Mouse (Mus musculus) liver, embryonic 15.5 days (tissue): ENCODE measurements around the gene Ntn3. TPM values are rescaled to one million over a fixed set of nuclear protein-coding genes. Genes with fewer than 3 reads are reported as not detected.

Experiments
- ATAC-seq: fragments of 200-750 bp; cut with Nextera tagmentation; 2 replicates; pipeline ENCODE4 v1.8.0; 2017; ENCODE audit warnings: moderate number of reproducible peaks, mild to moderate bottlenecking, moderate library complexity; ENCODE audit not compliant: insufficient read depth
- H3K27ac ChIP-seq: fragments of 300-500 bp; sonication (generic); replicated peaks from 2 replicates; pipeline ENCODE4 v1.5.1; 2015; ENCODE audit warnings: mild to moderate bottlenecking, inconsistent platforms
- H3K27me3 ChIP-seq: fragments of 300-500 bp; sonication (generic); 2 replicates; pipeline ENCODE4 v1.6.1; 2015; ENCODE audit warnings: mild to moderate bottlenecking, inconsistent platforms
- H3K36me3 ChIP-seq: fragments of 300-500 bp; sonication (generic); replicated peaks from 2 replicates; pipeline ENCODE4 v1.6.1; 2015; ENCODE audit warnings: moderate library complexity, mild to moderate bottlenecking, inconsistent platforms
- H3K4me1 ChIP-seq: fragments of 300-500 bp; sonication (generic); replicated peaks from 2 replicates; pipeline ENCODE4 v1.6.1; 2015; ENCODE audit warnings: inconsistent platforms
- H3K4me2 ChIP-seq: fragments of 300-500 bp; sonication (generic); 2 replicates; pipeline ENCODE4 v1.6.1; 2015; ENCODE audit warnings: moderate library complexity, mild to moderate bottlenecking, inconsistent platforms
- H3K4me3 ChIP-seq: fragments of 300-500 bp; sonication (generic); replicated peaks from 2 replicates; pipeline ENCODE4 v1.5.1; 2015; ENCODE audit warnings: mild to moderate bottlenecking, inconsistent platforms
- H3K9ac ChIP-seq: fragments of 300-500 bp; sonication (generic); 2 replicates; pipeline ENCODE4 v1.6.1; 2015; ENCODE audit warnings: moderate library complexity, mild to moderate bottlenecking, inconsistent platforms
- H3K9me3 ChIP-seq: fragments of 300-500 bp; sonication (generic); replicated peaks from 2 replicates; pipeline ENCODE4 v1.6.1; 2016; ENCODE audit warnings: inconsistent platforms
- WGBS: fragments of 180-500 bp; shearing (Covaris S2); methylation state at CpG from one replicate; pipeline ENCODE4 v1.1.7; 2015; ENCODE audit warnings: mixed read lengths; ENCODE audit not compliant: insufficient replicate concordance; 5-methylcytosine and 5-hydroxymethylcytosine counted together
- polyA plus RNA-seq: library from polyadenylated mRNA; unstranded; fragments of >200 nt; fragmentation: Nextera tagmentation; extraction: Ambion mirVana; gene quantifications from 2 replicates; pipeline ENCODE4 v1.2.1, GENCODE M21; 2015

Gene Ntn3
- polyA plus RNA-seq, result 1.1 and 1.2 TPM in 2 replicates

- Histone ChIP-seq H3K4me3 (peak within 1 kb of the TSS; percentile 80), H3K9me3 (no peaks in the 10 kb centered on the region), H3K4me2 (peak within 1 kb of the TSS; percentile 100), H3K36me3 (no peaks in the 10 kb centered on the region), H3K27me3 (peaks cover 64% of the 10 kb centered on the region), H3K4me1 (peaks cover 91% of the 10 kb centered on the region), H3K9ac (peak within 1 kb of the TSS; percentile 83), H3K27ac (peak within 1 kb of the TSS; percentile 99)
- peak; percentile 85 for ATAC-seq
- 2% methylated on average over 42 of the region's 43 CpGs for WGBS
Observed at GRCm38 (mm10) chr17:24209043-24209915, at the start of gene Ntn3. Gene Ntn3 (minus strand): TSS chr17:24209531.

- H3K4me1 ChIP-seq, result 0 out of 2 replicates have a peak, but pooled peaks cover 7% of the 10 kb centered on the region
- WGBS, result 51% methylated on average over 4 of the region's 4 CpGs
- H3K9me3 ChIP-seq, result no peaks in the 10 kb centered on the region
- no peak overlapping the region for H3K9ac ChIP-seq
- H3K27ac ChIP-seq, result no peak overlapping the region
- ATAC-seq, result no peak
- no peak overlapping the region for H3K4me2 ChIP-seq
- no peaks in the 10 kb centered on the region; the same call in 1 of the 2 replicates for H3K27me3 ChIP-seq
- no peaks in the 10 kb centered on the region for H3K36me3 ChIP-seq
- H3K4me3 ChIP-seq, result no peak overlapping the region
Observed at GRCm38 (mm10) chr17:24258981-24259380, 49.6 kb upstream of the Ntn3 start.

GRCm38 (mm10) chr17:24252329-24252728, 43.0 kb upstream of the Ntn3 start:
- no peaks in the 10 kb centered on the region for H3K27me3 ChIP-seq
- peak overlapping the region; percentile 84 for H3K4me3 ChIP-seq
- H3K9me3 ChIP-seq, result no peaks in the 10 kb centered on the region
- peak overlapping the region; percentile 90 for H3K4me2 ChIP-seq
- WGBS, result 84% methylated on average over 2 of the region's 2 CpGs
- H3K4me1 ChIP-seq, result peaks cover 43% of the 10 kb centered on the region
- peak overlapping the region; percentile 87 for H3K9ac ChIP-seq
- ATAC-seq, result no peak
- peaks cover 27% of the 10 kb centered on the region for H3K36me3 ChIP-seq
- peak overlapping the region; percentile 94 for H3K27ac ChIP-seq

- peak within 1 kb of the TSS; percentile 94 for H3K27ac ChIP-seq
- H3K27me3 ChIP-seq, result no peaks in the 10 kb centered on the region
- no peaks in the 10 kb centered on the region for H3K9me3 ChIP-seq
- peaks cover 44% of the 10 kb centered on the region for H3K4me1 ChIP-seq
- under 1% methylated on average over 48 of the region's 48 CpGs for WGBS
- peak within 1 kb of the TSS; percentile 87 for H3K9ac ChIP-seq
- ATAC-seq, result peak; percentile 99
- peak within 1 kb of the TSS; percentile 90 for H3K4me2 ChIP-seq
- peaks cover 35% of the 10 kb centered on the region for H3K36me3 ChIP-seq
- peak within 1 kb of the TSS; percentile 84 for H3K4me3 ChIP-seq
Observed at GRCm38 (mm10) chr17:24251320-24252069, 42.2 kb upstream of the Ntn3 start, which contains the start of gene Ccnf. Gene Ccnf (minus strand): TSS chr17:24251484.

- ATAC-seq, result no peak; the same call in 1 of the 2 replicates
- H3K4me2 ChIP-seq, result peak overlapping the region; percentile 80
- no peaks in the 10 kb centered on the region for H3K27me3 ChIP-seq
- H3K4me1 ChIP-seq, result peaks cover 48% of the 10 kb centered on the region
- peak overlapping the region; percentile 84 for H3K9ac ChIP-seq
- H3K27ac ChIP-seq, result peak overlapping the region; percentile 85
- H3K9me3 ChIP-seq, result no peaks in the 10 kb centered on the region
- WGBS, result under 1% methylated on average over 32 of the region's 32 CpGs
- H3K36me3 ChIP-seq, result peaks cover 40% of the 10 kb centered on the region
- H3K4me3 ChIP-seq, result peak overlapping the region; percentile 84
Observed at GRCm38 (mm10) chr17:24250988-24251319, 41.6 kb upstream of the Ntn3 start.

- peak overlapping the region; percentile 84; the same call in 1 of the 2 replicates for H3K4me3 ChIP-seq
- 91% methylated on average over 2 of the region's 2 CpGs for WGBS
- H3K36me3 ChIP-seq, result peaks cover 58% of the 10 kb centered on the region
Observed at GRCm38 (mm10) chr17:24248641-24249040, 39.3 kb upstream of the Ntn3 start.

GRCm38 (mm10) chr17:24244061-24244460, 34.7 kb upstream of the Ntn3 start:
- H3K9me3 ChIP-seq, result 0 out of 2 replicates have a peak, but pooled peaks cover 3% of the 10 kb centered on the region
- no peak overlapping the region for H3K9ac ChIP-seq
- H3K36me3 ChIP-seq, result peaks cover 95% of the 10 kb centered on the region
- H3K4me2 ChIP-seq, result no peak overlapping the region
- 96% methylated on average over 8 of the region's 8 CpGs for whole genome bisulfite sequencing
- peaks cover 20% of the 10 kb centered on the region for H3K4me1 ChIP-seq
- no peak overlapping the region for H3K27ac ChIP-seq
- no peak overlapping the region for H3K4me3 ChIP-seq
- no peak for ATAC-seq
- H3K27me3 ChIP-seq, result no peaks in the 10 kb centered on the region

More at GRCm38 (mm10) chr17:24248641-24249040, 39.3 kb upstream of the Ntn3 start:
- ATAC-seq, result no peak
- no peak overlapping the region for H3K9ac ChIP-seq
- H3K27ac ChIP-seq, result no peak overlapping the region
- H3K4me1 ChIP-seq, result peaks cover 48% of the 10 kb centered on the region
- 0 out of 2 replicates have a peak, but pooled peaks cover 3% of the 10 kb centered on the region for H3K9me3 ChIP-seq
- H3K27me3 ChIP-seq, result no peaks in the 10 kb centered on the region
- H3K4me2 ChIP-seq, result peak overlapping the region; percentile 80

- Histone ChIP-seq H3K4me2 (no peak overlapping the region), H3K4me3 (no peak overlapping the region), H3K36me3 (peaks cover 95% of the 10 kb centered on the region), H3K4me1 (peaks cover 13% of the 10 kb centered on the region), H3K27me3 (no peaks in the 10 kb centered on the region), H3K27ac (no peak overlapping the region), H3K9me3 (0 out of 2 replicates have a peak, but pooled peaks cover 3% of the 10 kb centered on the region), H3K9ac (no peak overlapping the region)
- ATAC-seq, result no peak
- 82% methylated on average over 4 of the region's 4 CpGs for WGBS
Observed at GRCm38 (mm10) chr17:24243311-24243969, 34.1 kb upstream of the Ntn3 start.

GRCm38 (mm10) chr17:24236921-24237320, 27.6 kb upstream of the Ntn3 start:
- no peak for ATAC-seq
- Histone ChIP-seq H3K9me3 (no peaks in the 10 kb centered on the region), H3K27me3 (no peaks in the 10 kb centered on the region), H3K27ac (no peak overlapping the region), H3K9ac (no peak overlapping the region), H3K4me1 (no peaks in the 10 kb centered on the region), H3K4me2 (no peak overlapping the region), H3K4me3 (no peak overlapping the region), H3K36me3 (peaks cover 100% of the 10 kb centered on the region)
- WGBS, result 93% methylated on average over 7 of the region's 7 CpGs

GRCm38 (mm10) chr17:24236479-24236878, 27.1 kb upstream of the Ntn3 start:
- WGBS, result 96% methylated on average over 1 of the region's 1 CpGs
- H3K36me3 ChIP-seq, result peaks cover 100% of the 10 kb centered on the region

More at GRCm38 (mm10) chr17:24236479-24236878, 27.1 kb upstream of the Ntn3 start:
- Histone ChIP-seq H3K27me3 (no peaks in the 10 kb centered on the region), H3K4me1 (no peaks in the 10 kb centered on the region), H3K9me3 (no peaks in the 10 kb centered on the region), H3K4me2 (no peak overlapping the region), H3K4me3 (no peak overlapping the region), H3K9ac (no peak overlapping the region), H3K27ac (no peak overlapping the region)
- ATAC-seq, result no peak
